Mouse (Mus musculus): ENCODE measurements around the gene Syne4. TPM values are rescaled to one million over a fixed set of nuclear protein-coding genes. Genes with fewer than 3 reads are reported as not detected.
A peak's percentile ranks its signal among the peaks of the same experiment; 100 is the strongest.

The Syne4 gene
- total RNA-seq, 2 experiments from 2014 or later, result 1.0 to 1.1 TPM

DNA sequence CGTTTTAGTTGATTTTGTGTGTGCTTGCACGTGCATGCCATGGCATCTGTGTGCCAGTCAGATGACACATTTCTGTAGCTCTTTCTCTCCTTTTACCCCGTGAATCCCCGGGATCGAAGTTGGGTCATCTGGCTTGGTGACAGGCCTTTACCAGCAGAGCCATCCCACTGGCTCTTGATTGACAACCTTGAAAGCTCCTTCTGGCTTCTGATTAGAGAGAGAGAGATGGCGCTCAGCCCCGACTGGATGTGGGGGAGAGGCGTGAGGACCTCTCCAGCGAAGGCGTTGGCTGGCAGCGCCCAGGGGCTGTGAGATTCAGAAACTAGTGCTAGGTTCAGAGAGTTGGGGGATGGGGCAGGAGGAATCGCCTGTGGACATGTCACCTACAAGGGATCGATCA, 20.8 kb upstream of the Syne4 start:
- intact Hi-C loops (cut with DNase I; ENCODE audit: low total_unique reads), result no loop called here
- DNase-seq, result no peak

DNA sequence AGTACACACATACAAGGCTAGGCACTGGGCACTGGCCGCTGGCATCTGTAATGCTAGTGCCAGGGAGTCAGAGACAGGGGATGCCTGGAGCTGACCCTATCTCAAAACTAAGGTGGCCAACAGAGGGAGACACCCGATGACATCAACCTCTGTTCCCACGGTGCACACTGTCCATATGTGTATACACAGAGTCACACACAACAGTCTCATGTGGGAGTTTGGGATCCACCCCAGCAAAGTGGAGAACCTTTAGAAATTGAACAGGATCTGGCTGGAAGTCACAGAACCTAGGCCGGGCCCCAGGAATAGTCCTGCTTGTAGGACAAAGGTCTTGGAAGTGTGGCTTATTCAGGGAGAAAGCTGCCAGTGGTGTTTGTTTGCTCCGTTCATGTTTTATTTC, 20.3 kb upstream of the Syne4 start:
- intact Hi-C loops (cut with DNase I; ENCODE audit: low total_unique reads), result no loop called here
- DNase-seq, result no peak

DNA sequence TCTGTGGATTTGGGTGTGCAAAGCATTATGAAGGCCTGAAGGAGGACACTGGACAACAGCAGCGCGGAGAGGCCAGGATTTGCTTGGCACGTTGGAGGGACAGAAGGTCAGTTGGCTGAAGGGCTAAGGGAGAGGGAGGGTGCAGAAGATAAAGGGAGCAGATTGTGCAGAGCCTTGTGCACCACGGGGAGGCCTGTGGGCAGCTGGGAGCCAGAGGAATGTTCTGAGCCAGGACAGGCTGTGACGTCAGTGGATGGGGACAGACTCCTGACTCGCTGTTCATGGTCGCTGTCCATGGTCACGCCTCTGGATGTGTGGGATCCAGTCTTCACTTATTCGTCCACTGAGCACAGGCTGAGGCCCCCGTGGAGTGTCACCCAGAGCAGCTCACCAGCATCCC, 19.5 kb upstream of the Syne4 start:
- intact Hi-C loops (cut with DNase I; ENCODE audit: low total_unique reads), result no loop called here
- DNase-seq, result peak; percentile 54

DNA sequence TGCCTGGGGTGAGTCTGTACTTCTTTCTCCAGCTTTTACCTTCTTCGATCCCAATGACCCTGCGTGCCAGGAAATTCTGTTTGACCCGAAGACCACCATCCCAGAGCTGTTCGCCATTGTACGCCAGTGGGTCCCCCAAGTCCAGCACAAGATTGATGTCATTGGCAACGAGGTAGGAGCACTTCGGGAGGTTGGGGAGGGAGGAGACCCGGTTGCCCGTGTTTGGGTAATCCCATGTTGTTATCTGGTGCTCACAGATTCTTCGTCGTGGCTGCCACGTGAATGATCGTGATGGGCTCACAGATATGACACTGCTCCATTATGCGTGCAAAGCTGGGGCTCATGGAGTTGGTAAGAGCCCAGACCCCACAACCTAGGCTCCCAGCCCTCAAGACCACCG, 17.8 kb upstream of the Syne4 start:
- intact Hi-C loops (cut with DNase I; ENCODE audit: low total_unique reads), result no loop called here
- DNase-seq, result no peak

DNA sequence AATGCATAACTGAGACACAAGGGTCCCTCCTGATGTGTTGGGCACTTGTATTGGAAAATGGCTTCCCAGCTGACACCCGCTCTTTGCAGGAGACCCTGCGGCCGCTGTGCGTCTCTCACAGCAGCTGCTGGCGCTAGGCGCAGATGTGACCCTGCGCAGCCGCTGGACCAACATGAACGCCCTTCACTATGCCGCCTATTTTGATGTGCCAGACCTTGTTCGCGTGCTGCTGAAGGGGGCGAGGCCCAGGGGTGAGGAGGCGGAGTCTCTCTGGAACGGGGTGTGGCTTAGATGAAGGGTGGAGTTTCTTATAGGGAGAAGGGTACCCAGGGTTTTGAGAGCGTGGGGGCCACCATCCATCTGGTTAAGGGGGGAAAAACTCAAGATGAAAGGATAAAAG, 17.3 kb upstream of the Syne4 start:
- DNase-seq, result no peak
- intact Hi-C loops (cut with DNase I; ENCODE audit: low total_unique reads), result no loop called here

DNA sequence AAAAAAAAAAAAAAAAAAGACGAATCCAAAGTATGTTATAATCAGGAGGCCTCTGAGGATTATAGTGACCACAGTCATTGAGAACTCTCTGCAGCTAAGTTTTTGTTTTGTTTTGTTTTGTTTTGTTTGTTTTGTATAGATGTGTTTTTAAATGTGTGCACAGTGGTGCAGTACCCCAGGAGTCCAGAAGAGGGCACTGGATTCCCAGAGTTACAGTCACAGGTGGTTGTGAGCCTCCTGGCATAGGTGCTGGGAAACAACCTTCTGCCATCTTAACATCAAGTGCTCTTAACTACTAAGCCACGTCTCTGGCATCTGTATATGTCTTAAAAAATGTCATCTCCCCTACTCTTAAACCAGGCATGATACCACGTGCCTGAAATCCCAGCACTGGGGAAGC, 13.7 kb upstream of the Syne4 start:
- intact Hi-C loops (cut with DNase I; ENCODE audit: low total_unique reads), result loop anchor here (10.0 kb wide), 1 partner anchor 66 kb away; the partner anchor contains the start of genes Ovol3, Polr2i and Tbcb
- DNase-seq, result no peak

DNA sequence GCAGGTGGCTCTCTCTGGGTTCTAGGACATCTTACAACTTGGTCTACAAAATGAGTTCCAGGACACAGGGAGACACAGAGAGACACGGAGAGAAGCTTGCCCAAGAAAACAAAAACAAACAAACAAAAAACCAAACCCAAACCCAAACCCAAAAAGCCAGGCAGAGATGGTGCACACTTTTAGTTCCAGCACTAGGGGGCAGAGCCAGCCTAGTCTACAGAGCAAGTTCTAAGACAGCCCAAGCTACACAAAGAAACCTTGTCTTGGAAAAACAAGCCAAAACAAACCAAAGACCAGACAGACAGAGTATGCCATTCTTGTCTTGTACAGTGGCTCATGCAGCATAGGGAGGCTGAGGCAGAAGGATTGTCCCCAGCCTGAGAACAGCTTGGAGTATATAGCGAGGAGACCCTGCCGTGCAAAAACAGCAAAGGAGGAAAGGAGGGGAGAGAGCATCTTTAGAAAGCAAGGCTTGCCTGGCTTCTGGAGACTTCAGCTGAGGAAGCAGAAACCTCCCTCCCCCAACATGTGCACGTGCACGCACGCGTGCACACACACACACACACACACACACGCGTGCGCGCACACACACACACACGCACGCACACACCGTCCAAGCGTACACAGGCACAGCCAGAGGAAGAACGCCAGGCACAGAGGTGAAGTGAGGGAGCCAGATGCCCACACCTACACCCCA, 8.4 kb upstream of the Syne4 start:
- intact Hi-C loops (cut with DNase I; ENCODE audit: low total_unique reads), result loop anchor here (10.0 kb wide), 1 partner anchor 71 kb away; the partner anchor contains the start of genes Ovol3, Polr2i and Tbcb
- DNase-seq, result no peak

DNA sequence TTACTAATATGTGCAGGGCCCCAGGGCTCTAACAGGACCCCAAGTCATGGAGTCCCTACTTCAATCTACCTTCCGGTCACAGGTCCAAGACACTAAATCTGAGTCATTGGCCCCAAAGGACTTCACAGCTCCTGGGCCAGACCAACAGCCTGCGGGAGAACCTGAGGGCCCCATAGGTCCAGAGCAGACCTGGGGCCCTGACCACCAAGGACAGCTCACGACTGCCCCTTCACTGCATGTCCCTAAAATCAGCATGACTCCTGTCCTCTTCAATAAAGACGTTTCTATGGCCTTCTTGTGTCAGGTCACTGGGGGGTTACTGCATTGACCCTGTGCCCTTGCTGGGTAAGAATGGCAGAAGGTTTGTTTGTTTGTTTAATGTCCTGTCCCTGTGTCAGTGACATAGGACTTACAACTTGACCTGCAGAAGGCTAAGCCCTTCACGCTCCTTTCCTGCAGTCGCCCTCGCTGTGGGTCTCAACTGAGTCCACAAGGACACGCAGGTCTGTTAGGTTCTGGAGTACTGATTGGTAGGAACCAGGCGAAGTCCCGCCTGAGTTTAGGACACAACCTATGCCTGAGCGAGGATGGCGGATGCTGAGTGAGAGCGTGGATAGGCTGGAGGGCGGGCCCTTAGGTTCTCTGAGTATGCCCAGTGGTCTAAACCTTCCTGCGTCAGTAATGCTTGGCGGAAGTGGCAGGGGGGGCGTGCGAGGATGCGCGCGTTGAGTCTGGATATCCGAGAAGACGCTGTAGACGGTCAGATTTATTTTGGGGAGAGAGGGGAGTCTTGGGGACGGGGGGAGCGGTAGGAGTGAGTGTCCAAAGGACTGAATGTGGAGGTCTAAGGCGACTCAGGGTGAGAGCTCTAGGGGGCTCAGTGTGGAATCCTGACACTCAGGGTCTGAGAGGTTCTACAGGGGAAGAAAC, 6.3 kb upstream of the Syne4 start, which contains the start of gene Alkbh6:
Alkbh6 (plus strand) TSS at position 642 of the 930 bp plus-strand sequence.
- peak; percentile 93 for DNase-seq
- intact Hi-C loops (cut with DNase I; ENCODE audit: low total_unique reads), result loop anchor here (10.0 kb wide), 1 partner anchor 74 kb away; the partner anchor contains the start of genes Ovol3, Polr2i and Tbcb

DNA sequence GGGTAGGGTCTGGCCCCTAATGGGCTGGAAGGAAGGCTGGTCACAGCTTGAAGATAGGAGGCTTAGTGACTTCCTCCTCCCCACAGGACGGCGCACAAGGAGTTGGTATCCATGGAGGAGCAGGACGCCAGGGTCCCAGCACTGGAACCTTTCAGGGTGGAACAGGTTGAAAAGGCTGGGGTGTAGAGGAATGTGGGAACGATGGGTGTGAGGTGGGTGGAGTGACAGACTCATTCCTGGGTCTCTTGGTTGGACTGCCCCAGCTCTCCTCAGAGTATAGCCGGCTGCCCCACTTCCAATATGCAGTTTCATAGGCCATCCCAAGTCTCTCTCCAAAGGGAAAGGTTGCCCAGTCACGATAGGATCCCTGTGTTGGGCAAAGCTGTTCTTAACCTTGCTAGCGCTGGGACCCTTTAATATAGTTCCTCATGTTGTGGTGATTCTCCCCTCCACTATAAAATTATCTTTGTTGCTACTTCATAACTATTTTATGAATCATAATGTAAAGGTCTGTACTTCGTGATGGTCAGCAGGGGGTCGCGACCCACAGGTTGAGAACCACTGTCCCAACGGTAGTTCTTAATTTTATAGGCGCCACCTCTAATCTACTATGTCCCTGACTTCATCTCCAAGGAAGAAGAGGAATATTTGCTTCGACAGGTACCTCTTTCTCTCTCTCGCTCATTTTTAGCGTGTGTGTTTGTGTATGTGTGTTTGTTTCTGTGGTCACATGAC, 5.0 kb upstream of the Syne4 start:
- intact Hi-C loops (cut with DNase I; ENCODE audit: low total_unique reads), result loop anchor here (10.0 kb wide), 1 partner anchor 75 kb away; the partner anchor contains the start of genes Ovol3, Polr2i and Tbcb
- DNase-seq, result no peak

DNA sequence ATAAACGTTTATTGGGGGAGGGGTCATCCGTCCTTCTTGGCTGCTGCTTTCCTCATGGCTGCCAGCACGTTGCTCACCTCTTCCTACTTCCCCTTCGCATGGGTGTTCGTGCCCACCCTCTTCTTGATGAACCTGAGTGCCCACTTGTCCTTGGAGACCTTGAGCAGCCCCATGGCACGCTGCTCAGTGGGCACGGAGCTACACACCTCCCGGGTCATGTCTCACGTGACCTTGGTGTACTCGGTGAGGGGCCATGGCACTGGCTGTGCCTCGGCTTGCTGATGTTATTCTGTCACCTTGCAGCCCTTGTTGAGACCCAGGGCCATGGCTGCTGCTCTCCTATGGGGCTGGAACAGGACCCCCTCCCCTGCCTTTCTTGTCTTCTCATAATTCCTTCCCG, 4.5 kb upstream of the Syne4 start:
- DNase-seq, result no peak
- intact Hi-C loops (cut with DNase I; ENCODE audit: low total_unique reads), result no loop called here

DNA sequence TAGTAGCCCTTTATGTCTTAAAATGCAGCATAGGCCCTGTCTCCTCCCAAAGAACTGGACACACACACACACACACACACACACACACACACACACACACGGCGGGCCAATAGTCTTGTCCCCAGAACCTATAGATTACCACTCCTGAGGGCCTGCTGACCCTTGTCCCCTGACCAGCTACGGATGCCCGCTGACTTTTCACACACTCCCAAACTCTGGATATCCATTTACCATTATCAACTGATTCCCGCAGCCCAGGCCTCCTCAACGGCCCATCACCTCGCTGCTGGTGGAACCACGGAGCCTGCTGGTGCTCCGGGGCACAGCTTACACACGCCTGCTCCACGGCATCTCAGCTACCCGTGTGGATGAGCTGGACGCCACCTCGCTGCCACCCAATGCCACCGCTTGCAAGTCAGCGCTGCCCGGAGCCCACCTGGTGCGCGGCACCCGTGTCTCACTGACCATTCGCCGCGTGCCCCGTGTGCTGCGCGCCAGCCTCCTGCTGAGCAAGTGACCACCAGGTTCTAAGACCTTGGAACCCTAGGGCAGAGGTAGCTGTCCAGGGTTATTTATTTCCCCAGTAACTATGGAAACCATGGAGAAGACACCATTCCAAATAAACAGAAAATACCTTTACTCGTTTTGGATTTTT, 814 bp upstream of the Syne4 start:
- peak; percentile 2 for DNase-seq
- intact Hi-C loops (cut with DNase I; ENCODE audit: low total_unique reads), result no loop called here

DNA sequence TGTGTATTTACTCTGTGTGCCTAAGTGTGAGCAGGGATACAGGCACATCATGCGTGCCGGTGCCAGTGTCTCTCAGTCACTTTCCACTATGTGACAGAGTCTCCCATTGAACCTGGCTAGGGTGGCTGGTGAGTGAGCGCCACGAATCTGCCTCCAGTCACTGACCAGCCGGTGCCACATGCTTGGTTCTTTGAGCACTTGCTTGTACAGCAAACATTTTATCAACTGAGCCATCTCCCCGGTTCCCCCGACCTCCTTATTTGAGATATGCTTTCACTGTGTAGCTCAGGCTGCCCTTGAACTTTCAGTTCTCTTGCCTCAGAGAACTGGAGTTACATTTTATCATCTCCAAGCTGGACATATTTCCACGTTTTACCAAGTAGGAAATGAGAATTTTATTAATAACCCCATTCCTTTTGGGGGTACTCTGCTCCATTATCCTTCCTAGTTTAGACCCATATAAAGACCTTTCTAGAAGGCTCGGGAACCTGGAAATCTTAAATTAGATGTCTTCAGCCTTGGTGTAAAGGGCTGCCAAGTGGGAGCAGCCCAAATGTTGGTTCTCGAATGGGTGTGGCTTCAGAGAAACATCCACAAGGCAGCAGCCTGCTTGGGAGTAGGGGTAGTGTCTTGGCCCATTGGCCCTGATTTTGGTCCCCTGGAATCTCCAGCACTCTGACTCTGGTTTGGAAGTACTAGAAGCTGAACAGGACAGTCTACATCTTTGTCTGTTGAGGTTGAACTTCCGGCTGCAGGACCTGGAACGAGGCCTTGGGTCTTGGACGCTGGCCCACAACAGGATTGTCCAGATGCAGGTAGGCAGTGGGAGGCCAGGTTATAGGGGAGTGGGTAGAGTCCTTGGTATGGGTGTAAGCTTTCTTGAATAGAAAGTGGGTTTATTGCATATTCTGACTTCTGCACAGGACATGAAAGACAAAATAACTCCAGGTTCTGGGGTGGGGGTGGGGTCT, 1.2 kb downstream of the Syne4 start:
- intact Hi-C loops (cut with DNase I; ENCODE audit: low total_unique reads), result no loop called here
- DNase-seq, result peak; percentile 4

DNA sequence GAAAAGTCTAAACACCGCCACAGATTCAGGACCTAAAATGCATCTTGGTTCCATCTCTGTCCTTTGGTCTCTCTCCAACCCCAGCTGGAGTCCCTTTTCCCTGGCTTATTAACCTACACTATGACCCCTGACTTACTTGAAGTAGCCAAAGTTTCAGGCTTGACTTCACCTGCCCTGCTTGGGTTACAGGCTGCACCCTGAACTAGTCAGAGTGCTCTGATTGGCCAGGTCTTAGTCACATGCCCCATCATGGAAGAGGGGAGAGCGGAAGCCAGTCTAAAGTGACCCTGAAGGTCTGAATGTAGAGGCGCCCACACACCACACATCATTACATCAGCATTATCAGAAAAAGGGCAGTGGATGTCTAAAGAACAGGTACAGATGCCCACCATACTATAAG, 3.5 kb downstream of the Syne4 start:
- DNase-seq, result no peak
- intact Hi-C loops (cut with DNase I; ENCODE audit: low total_unique reads), result no loop called here

DNA sequence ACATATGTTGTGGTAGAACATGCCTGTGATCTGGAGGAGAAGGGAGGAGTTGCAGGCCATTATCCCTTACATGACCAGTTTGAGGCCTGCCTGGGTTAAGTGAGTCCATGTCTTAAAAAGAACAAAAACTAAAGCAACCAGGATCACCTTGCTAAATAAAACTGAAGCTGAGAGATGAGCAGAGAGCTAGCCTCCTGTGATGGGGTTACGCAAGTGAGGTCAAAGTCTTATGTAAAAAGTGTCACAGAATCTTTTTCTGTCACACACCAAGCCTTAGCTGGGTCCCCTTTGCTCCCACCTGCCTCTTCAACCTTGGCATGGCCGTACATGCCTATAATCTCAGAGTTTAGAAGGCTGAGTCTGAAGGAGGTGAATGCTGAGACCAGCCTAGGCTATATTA, 6.3 kb downstream of the Syne4 start:
- no peak for DNase-seq
- intact Hi-C loops (cut with DNase I; ENCODE audit: low total_unique reads), result no loop called here

DNA sequence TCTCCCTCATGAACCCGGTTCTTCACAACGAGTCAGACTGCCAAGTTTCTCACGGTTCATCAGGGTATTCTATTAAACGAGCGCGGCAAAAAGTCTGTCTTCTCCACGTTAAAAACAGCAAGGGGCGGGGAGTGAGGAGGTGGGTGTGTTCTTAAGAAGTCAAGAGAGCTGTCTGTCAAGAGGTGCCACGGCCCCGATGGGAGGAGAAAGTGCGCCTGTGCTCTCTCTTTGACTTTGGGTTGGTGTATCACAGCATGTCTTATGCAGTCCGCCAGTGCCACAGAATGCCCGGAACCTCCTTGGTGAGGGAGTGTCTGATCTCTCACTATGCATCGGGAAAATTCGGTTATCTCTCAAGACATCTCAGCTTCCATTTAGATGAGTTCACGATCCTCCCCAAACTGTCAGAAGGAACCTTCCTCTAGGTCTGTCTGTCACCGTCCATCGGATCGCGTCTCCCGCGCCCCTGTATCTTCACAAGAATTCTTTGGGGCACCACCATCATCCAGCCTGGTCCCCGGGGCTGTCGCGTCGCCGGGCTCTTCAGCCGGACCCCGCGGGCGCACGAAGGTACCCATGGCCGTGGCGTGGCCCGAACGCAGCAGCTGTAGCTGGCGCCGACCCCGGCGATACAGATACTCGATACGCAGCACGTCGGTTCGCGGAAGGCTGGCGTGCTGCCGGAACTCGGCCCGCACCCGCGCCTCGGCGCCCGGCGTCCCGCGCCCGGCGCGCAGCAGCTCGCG, 7.1 kb downstream of the Syne4 start, which contains the start of gene E130208F15Rik:
E130208F15Rik (plus strand) TSS at position 202 of the 746 bp plus-strand sequence.
- DNase-seq, result peak; percentile 67
- intact Hi-C loops (cut with DNase I; ENCODE audit: low total_unique reads), result no loop called here

DNA sequence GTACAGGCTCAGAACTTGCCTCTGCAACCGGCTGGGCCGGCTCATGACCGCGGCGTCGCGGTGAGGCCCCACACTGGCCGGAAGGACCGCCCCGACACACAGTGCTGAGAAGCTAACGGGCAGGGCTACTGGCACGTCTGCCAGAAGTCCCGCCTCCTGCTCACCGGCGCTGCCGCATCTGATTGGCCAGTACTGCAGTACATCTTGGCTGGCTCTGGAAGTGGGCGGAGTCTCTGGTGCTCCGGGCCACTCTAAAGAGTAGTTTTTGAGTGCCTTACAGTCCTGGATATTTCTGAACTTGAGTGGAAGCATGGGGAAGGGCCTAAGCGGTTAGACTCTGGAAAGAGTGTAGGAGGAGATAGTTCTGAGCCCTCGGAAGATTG, 7.7 kb downstream of the Syne4 start:
- DNase-seq, result peak; percentile 98
- intact Hi-C loops (cut with DNase I; ENCODE audit: low total_unique reads), result no loop called here

DNA sequence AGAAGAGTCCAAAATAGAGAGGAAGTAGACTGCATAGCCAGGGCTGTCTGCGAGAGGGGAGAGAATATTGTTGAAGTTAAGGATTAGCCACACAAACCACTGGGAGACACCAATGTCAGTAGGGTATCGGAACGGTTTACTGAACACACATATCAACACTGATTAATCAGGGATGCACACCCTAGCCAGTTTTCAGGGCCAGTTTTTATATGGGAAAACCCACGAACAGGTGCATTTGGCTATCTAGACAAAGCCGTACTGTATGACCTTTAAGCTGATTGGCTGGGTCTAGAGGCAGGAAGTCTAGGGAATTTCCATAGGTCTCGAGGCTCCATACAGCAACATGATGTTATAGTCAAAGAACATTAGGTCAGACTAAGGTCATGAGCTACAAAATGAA, 8.3 kb downstream of the Syne4 start:
- intact Hi-C loops (cut with DNase I; ENCODE audit: low total_unique reads), result no loop called here
- no peak for DNase-seq

Data from gastrocnemius, postnatal 14 days (tissue).